Mouse (Mus musculus) T-helper 17 cell (primary cell): ENCODE data around the gene Wnt10a.

Experiments used
- in situ Hi-C, 2 experiments: fragments of 300-600 bp; cut with MboI, MseI; formaldehyde crosslinking; loops; 1 replicate in 1 of 2; 2 replicates in 1 of 2; pipeline ENCODE4 v1.15.1; 2025; ENCODE audit warnings: high pct_unique_total_duplicates in 2 of 2

The Wnt10a gene

GRCm38 (mm10) chr1:74791249-74791648 lies at the start of gene Wnt10a:
Wnt10a (plus strand) TSS chr1:74791516.
- in situ Hi-C loops, result no loop called here

GRCm38 (mm10) chr1:74747335-74747734 lies 44.0 kb upstream of the Wnt10a start:
- in situ Hi-C loops, result no loop called here

DNA sequence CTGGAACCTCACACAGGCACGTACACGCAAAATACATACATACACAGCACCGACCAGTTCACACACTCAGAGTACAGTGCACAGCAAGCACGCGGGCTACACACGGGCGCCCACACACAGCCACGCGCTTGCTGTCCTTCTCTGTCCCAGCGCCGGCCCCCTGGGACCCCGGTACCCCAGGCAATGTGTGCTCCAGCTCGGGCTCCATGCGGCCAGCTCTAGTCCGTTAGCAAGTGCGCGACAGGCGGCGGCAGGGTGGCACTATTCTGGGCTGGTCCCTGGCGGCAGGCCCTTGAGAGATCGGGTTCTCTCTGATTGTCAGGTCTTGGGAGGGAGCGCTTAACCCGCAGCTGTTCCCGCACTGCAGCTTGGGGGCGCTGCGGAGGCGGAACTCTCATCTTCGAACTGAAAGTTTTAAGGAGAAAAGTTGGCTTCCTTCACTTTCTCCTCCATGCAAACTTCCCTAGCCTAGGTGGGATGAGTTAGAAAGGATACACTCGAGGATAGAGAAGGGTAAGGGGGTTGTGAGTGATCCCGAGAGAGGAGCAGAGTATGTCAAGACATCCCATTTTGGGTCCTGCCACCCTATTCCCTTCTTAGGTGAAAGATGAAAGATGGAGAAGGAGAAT lies 42.6 kb upstream of the Wnt10a start, which contains the start of gene Prkag3:
Prkag3 (minus strand) TSS at position 579 of the 629 bp plus-strand sequence.
- in situ Hi-C loops, result no loop called here

DNA sequence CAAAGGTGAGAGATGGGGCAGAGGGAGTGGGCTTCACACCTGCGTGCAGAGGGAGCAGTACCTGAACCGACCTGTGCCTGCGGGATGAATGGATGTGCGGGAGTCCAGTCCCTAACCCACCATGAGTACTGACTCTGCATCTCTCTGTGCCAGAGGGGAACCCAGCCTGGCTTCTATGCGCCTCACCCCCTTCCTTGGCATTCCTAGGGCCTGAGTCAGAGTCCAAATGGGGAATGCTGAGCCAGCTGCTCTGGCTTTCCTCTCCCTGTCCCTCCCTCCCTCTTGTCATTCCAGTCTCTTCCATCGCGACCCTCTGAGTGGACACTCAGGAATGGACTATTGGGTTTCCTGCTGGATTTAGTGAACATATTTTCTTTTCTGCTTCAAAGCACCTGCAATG lies 42.0 kb upstream of the Wnt10a start:
- in situ Hi-C loops, result no loop called here

DNA sequence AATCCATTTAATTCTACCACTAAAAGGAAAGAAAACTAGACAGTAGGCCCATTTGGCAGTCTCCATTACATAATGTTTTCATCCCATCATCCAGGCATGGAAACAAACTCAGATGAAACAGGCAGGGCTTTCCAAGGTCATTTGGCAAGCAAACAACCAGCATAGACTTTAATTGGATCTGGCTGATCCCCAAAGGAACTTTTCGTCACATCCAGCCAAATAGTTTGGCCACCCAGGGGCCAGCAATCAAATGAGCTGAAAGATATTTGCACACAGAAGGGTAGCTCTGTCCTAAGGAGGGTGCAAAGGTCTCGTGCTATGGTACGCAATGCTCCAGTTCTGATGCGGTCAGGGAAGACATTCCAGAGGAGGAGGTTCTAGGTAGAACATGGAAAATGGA lies 40.6 kb upstream of the Wnt10a start:
- in situ Hi-C loops, result no loop called here

DNA sequence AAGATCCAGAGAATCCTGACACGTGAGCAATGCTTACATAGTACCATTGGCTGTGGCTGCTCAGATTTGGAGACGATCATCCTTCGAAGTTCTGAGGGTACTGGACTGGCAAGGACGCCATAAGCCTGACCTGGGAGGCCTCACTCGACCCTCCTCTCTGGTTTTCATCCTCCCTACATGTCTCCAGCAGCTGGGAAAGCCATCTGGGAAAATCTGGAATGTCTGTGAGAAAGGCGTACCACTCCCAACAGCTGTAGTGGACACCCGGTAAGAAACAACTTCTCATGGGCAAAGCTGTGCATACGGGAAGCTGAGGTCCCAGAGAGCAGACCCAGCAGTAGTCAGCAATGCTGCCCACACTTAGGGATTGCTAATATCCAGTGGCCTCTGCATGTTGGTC lies 39.2 kb upstream of the Wnt10a start:
- in situ Hi-C loops, result no loop called here

- in situ Hi-C loops, result no loop called here
These were observed 38.5 kb upstream of the Wnt10a start for GRCm38 (mm10) chr1:74752833-74753232.

GRCm38 (mm10) chr1:74753266-74753974 lies 37.9 kb upstream of the Wnt10a start:
- in situ Hi-C loops, result no loop called here

DNA sequence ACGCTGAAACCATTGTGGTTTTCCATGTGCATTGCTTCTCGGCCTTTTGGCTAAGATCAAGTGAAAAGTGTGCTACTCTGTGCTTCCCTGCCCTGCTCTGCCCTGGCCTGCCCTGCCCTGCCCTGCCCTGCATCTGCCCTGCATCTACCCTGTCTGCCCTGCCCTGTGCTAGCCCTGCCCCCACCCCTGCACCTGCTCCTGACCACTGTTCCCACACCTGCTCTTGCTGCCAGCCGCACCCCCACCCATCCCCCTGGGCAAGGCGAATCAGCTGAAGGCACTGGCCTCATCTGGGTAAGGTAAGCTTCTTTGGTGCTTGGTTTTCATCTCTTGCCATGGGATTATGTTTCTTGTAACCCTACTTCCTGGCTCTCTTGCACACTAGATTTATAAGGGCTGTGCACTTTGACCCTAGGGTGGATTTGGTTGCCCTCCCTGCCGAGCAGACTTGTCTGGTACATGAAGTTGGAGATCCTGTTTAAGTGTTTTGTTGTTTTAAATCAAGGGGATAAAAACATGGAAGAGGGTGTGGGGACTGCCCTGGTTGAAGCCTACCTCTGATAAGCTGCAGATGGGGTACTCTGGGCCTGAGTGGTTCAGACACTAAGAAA lies 37.0 kb upstream of the Wnt10a start:
- in situ Hi-C loops, result no loop called here

DNA sequence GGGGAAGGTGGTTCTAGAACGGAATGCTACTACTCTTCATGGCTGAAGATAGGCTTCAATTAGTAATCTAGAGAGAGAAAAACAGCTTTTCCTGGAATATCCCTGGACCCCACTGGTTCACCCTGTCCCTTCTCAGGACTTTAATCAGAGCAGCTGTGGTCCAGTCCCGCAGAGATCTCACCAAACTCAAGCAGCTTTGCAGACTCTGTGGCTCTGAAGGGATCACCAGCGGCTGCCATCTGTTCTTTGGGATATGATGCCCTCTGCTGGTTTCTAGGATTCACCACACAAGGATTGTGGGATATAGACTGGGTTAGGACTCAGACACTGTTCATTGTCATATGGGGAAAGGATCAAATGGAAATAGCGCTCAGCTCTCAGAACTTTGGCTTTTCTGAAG lies 31.5 kb upstream of the Wnt10a start:
- in situ Hi-C loops, result no loop called here

GRCm38 (mm10) chr1:74763081-74763480 lies 28.2 kb upstream of the Wnt10a start:
- in situ Hi-C loops, result no loop called here

DNA sequence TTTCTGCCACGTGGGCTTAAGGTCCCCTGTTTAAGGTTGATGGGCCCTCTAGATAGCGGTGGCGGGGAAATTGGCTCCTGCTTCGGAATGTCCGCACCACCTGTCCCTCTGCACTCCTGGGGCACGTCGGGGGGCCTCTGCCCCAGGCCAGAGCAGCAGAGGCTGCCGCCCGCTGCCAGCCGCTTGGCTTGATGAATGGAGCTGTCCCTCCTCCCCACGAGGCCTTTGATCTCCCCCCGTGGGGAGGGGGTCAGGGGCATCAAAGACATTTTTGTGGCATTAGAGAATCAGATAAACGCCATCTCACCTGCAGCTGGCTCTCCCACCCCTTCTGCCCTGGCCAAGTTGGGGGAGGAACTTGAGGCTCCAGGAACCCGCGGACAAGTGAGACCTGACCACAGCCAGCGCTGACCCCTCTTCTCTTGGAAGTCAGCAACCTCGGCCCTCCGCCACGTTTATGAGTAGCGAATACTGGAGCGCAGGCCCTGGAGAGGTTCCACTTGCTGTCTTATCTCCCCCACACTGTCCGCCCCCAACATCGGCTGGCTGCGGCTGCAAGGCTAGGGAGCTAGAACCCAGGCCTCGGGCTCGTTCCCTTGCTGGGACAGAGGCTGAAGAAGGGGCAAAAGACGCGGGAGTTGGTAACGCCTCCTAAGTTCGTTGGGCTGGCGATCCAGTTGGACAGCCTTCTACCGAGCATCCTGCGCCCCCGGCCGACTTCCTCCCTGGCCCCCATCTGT lies 20.4 kb upstream of the Wnt10a start:
- in situ Hi-C loops, result loop anchor here in 1 of 2 experiments (5.0 kb wide), 1 partner anchor 36 kb away; no protein-coding TSS in a partner anchor

DNA sequence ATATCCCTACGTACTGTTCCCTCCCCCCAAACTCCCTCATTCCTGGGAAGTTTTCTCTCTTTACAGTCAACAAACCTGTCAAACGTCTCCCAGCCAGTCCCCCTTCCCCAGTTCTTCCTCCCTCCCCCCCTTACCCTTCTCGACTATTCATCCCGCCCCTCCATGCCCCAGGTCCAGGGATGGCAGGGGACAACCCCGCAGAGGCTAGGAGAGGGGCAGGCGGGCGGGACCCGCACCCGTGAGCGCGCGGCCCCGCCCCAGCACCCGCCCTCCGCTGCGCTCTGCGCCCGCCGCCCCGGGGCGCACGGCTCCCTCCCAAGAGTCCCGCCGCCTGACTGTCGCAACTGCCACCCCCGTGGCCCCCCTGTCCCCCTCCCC lies 19.9 kb upstream of the Wnt10a start:
- in situ Hi-C loops, result loop anchor here in 1 of 2 experiments (5.0 kb wide), 1 partner anchor 36 kb away; no protein-coding TSS in a partner anchor

DNA sequence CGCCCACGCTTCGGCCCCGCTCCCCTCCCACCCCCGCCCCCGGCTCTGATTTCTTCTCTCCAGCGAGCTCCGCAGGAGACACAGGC lies 19.6 kb upstream of the Wnt10a start, which contains the start of gene Wnt6:
Wnt6 (plus strand) TSS at position 48 of the 86 bp plus-strand sequence.
- in situ Hi-C loops, result loop anchor here in 1 of 2 experiments (5.0 kb wide), 1 partner anchor 36 kb away; no protein-coding TSS in a partner anchor

- in situ Hi-C loops, result loop anchor here in 1 of 2 experiments (5.0 kb wide), 1 partner anchor 35 kb away; no protein-coding TSS in a partner anchor
These were observed 19.2 kb upstream of the Wnt10a start for GRCm38 (mm10) chr1:74771931-74772620.

- in situ Hi-C loops, result loop anchor here in 1 of 2 experiments (5.0 kb wide), 1 partner anchor 34 kb away; no protein-coding TSS in a partner anchor
These were observed 18.2 kb upstream of the Wnt10a start for GRCm38 (mm10) chr1:74773136-74773535.

GRCm38 (mm10) chr1:74774062-74774461 lies 17.3 kb upstream of the Wnt10a start:
- in situ Hi-C loops, result loop anchor here in 1 of 2 experiments (5.0 kb wide), 1 partner anchor 33 kb away; no protein-coding TSS in a partner anchor

DNA sequence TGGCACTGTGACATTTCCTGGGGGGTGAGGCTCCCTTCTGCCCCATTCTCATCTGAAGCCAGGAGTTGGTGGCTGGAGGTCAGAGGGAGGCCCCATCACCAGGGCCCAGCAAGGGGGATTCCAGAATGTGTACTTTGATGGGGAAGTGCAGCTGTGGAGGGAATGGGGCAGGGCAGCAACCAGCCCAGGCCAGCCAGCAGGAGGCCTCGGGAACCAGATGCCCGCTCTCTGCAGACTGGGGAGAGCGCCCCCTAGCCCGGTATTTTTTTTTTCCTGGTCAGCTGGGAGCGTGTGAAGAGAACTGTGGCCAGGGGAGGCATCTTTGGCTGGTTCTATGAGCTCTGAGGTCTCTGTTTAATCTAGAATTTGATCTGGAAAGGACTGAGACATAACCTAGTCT lies 15.5 kb upstream of the Wnt10a start:
- in situ Hi-C loops, result no loop called here

DNA sequence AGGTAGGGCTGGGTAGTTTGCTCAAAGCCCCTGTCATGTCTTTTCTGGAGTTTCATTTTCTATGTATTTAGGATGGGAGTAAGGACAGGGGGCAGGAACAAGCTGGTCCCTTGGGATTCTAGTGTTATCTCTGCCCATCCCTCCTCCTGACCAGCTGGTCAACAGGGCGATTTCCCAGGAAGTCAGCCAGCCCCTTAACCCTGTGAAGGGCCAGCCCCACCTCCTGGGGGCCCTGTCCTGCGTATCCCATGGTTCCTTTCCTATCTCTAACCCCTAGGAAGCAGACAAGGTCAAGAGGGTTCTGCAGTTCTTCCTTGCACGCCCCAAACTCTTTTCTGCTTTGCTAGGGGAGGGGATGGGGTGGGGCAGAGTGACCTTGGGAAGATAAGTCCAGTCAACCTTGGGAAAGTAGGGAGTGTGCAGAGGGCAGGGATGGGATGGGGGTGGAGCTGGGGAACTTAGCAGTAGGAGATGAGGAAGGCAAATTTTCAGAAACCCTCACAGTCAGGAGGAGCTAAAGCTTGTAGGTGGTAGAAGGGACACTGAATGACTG lies 12.3 kb upstream of the Wnt10a start:
- in situ Hi-C loops, result no loop called here

GRCm38 (mm10) chr1:74782045-74782444 lies 9.3 kb upstream of the Wnt10a start:
- in situ Hi-C loops, result no loop called here

GRCm38 (mm10) chr1:74783554-74783953 lies 7.8 kb upstream of the Wnt10a start:
- in situ Hi-C loops, result no loop called here
